Mouse (Mus musculus) spleen, adult 12 weeks (tissue): Measurements from ENCODE around the gene Rnf8.
A peak's percentile ranks its signal among the peaks of the same experiment; 100 is the strongest.
"Not testable (repeated sequence)": the region's sequence is repeated elsewhere in the genome, so short reads cannot be mapped to it uniquely, and the experiment has no call there.

Experiments used
- DNase-seq: peaks from one replicate; pipeline ENCODE4 v3.0.0; 2022; ENCODE audit warnings: low spot score

Gene Rnf8

DNA sequence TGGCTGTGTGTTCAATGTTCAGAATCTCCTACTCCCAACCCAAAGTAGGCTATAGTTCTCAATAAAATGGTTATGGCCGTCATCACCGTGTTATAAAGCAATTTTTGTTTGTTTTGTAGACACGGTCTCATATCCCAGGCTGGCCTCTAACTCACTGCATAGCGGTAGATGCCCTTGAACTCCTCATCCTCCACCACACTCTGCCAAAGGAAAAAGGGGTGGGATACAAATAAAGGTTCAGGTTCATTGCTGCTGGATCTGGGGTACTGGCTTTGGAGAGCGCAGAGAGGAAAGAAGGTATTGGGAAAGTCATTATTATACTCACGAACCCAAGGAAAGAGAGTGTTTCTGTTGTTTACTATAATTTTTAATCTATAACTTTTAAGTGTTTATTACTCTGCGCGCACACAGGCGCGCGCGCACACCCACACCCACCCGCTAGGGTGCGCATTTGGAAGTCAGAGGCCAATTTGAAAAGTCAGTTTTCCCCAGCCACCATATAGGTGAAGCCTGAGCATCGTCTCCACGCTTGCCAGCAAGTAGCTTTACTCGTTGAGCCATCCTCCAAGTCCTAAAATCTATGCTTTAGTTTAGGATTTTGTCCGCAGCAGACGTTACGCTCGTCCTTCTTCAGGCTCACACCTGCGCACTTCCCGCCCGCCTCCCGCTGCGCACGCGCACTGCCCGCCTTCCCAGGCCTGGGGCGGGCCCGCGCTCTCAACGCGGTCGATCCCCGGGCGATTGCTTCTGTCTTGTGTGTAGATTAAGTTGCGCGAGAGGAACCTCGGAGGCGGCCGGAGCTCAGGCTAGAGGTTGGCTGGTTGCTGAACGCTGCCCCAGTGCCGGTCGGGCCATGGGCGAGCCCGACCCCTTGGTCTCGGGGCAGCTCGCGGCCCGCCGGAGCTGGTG lies at the start of gene Rnf8, which contains the start of gene Gm28043:
Gene Rnf8 (plus strand): TSS at position 676 of the 909 bp plus-strand sequence.
Gene Gm28043 (plus strand): TSS at position 762 of the 909 bp plus-strand sequence.
- DNase-seq, result peak; percentile 93

GRCm38 (mm10) chr17:29565521-29565920 lies 49.1 kb upstream of the Rnf8 start:
- DNase-seq, result no peak

DNA sequence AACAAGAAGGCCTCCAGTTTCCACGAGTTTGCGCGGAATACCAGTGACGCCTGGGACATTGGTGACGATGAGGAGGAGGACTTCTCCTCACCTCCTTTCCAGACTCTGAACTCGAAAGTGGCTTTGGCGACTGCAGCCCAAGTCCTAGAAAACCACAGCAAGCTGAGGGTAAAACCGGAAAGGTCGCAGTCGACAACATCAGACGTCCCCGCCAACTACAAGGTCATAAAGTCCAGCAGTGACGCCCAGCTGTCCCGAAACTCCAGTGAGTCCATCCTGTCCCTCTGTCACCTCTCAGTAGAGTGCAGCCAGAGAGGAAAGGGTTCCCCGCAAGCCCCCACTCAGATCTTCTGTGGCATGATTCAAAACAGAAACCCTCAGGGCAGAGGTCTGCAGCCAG lies 46.2 kb upstream of the Rnf8 start:
- no peak for DNase-seq

DNA sequence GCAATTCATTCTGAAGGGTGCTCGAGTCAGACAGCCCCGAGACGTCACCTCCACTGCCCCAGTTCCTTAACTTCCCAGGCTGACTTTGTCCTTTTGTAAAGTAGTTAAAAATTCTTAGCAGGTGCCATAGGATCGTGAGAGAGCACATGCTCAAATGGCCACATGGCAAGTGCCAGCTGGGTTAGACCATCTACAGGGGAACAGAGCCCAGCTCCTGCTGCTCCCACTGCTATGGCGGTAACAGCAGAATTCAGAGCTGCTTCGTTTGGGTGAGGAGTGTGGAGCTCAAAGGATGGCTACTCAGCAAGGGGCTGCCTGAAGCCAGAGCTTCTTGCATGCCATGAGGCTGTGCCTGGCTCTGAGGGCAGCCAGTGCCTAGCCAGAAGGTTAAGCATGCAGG lies 44.8 kb upstream of the Rnf8 start:
- no peak for DNase-seq

DNA sequence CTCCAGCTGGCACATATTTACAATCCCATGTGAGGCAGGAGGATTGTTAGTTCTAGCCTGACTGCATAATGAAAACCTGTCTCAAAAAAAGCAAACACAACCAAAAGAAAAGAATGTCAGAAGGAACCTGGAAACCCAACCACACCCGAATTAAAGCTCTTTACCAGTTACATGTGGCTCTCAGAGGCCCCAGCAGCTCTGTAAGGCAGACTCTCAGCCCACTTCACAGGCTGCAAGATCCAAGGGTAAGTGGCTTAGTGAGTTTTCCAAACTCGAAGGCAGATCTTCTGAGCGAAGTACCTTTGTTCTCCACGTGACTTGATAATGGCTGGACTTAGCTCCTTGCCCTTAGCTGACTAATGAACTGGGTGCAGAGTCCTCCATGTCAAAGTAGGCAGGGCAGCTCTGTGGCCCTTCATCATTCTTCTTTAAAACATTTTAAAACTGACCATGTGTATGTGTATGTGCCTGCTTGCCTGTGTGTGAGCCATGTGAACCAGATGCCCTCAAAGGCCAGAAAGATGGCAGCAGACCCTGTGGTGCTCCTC lies 34.9 kb upstream of the Rnf8 start:
- DNase-seq, result no peak

DNA sequence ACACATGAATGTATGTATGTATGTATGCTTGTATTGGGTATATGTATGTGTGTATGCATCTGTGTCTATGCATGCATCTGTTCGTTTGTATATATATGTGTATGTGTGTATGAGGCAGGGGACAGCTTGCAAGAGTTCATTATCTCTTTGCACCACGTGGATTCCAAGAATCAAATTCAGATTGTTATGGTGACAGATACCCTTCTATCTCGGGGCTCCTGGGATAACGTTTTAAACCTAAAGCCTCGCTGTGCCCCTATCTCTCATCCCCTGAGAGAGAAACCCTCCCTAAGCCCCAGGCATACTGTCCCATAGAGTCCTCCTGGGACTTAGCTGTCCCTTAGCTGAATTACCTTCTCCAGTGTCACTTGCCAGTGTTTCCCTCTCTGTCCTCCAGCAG lies 31.0 kb upstream of the Rnf8 start:
- no peak for DNase-seq

GRCm38 (mm10) chr17:29584306-29584705 lies 30.3 kb upstream of the Rnf8 start:
- no peak for DNase-seq

GRCm38 (mm10) chr17:29584737-29585136 lies 29.9 kb upstream of the Rnf8 start:
- DNase-seq, result no peak

GRCm38 (mm10) chr17:29585446-29585845 lies 29.1 kb upstream of the Rnf8 start:
- no peak for DNase-seq

DNA sequence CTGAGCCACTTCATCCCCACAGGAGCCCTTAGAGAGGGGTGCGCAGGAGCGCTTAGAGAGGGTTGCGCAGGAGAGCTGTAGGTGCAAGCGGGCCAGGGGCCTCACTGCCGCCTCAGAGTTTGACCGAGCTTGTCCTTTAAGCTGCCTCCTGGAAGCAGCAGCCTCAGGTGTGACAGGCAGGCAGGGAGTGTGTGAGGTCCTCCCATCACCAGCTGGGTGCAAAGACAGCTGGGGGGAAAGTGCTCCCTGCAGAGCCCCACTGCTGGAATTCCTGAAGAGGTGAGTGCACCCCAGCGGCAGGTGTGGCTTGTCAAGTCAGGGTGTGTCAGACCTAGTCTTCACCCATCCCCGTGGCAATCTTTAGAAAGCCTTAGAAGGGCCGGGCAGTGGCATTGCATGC lies 27.7 kb upstream of the Rnf8 start:
- DNase-seq, result no peak

DNA sequence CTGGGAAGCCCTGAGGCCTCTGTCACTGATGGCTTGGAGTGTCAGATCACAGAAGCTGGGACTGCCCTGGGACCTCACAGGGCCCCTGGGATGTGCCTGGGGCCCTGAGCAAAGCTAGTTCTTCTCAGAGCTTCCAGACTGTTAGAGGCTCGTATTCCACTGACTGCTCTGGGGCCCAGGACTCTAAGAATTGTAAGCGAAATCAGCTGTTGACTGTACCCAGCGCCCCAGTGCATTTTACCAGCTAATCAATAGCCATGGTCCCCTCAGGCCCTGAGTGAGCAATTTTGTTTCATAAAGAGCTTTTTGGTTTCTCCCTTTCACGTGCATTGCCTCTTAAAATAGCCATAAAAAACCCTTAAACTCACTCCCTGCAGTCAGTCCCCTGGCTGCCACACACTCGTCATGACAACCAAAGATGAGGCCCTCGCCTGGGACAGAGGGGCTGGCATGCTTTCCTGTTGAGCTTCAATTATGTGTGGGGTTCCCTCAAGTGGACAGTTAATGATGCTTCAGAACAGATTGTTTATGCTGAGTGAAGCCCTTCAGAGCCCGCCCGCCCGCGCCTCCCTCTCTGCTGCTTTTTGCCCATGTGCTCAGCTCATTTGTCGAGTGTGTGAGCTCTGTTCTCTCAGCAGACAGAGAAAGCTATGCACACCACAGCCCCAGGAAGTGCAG lies 25.2 kb upstream of the Rnf8 start:
- DNase-seq, result no peak

- DNase-seq, result no peak
These were observed 18.5 kb upstream of the Rnf8 start for GRCm38 (mm10) chr17:29595891-29596770.

GRCm38 (mm10) chr17:29596771-29597132 lies 17.8 kb upstream of the Rnf8 start:
- no peak for DNase-seq

DNA sequence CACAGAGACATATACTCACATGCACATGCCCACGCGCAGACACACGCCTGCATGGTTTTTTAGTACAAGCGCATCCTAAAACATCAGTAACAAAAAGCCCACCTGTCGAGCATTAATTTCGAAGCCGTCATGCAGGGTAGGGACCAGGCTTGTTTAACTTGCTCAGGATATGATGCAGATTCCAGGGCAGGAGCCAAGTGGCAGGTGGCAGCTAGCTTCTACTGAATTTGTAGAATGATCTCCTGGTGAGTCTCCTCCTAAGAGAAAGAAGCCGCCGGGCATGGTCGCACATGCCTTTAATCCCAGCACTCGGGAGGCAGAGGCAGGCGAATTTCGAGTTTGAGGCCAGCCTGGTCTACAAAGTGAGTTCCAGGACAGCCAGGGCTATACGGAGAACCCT lies 15.5 kb upstream of the Rnf8 start:
- DNase-seq, result no peak

- DNase-seq, result no peak
These were observed 15.1 kb upstream of the Rnf8 start for GRCm38 (mm10) chr17:29599537-29599936.

DNA sequence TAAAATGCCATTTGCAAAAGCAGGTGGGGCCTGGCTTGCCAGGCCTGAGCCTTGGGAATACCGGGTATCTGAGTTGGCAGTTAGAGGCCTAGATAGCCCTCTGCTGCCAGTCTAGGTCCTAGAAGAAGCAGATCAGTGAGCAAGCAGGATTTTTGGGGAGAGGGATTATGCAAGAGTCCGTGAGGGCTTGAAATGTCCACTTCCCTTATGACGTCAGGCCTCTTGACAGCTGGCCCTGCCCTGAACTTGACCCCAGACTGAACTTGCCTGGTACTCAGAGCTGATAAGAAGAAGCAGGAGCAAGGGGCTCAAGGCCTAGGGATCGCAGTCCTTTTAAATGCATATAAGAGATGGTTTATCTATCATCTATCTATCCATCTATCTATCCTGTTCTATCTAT lies 13.2 kb upstream of the Rnf8 start:
- DNase-seq, result no peak

GRCm38 (mm10) chr17:29603283-29603682 lies 11.3 kb upstream of the Rnf8 start:
- DNase-seq, result peak; percentile 62

- DNase-seq, result not testable (repeated sequence)
These were observed 1.1 kb upstream of the Rnf8 start for GRCm38 (mm10) chr17:29613453-29613852.

DNA sequence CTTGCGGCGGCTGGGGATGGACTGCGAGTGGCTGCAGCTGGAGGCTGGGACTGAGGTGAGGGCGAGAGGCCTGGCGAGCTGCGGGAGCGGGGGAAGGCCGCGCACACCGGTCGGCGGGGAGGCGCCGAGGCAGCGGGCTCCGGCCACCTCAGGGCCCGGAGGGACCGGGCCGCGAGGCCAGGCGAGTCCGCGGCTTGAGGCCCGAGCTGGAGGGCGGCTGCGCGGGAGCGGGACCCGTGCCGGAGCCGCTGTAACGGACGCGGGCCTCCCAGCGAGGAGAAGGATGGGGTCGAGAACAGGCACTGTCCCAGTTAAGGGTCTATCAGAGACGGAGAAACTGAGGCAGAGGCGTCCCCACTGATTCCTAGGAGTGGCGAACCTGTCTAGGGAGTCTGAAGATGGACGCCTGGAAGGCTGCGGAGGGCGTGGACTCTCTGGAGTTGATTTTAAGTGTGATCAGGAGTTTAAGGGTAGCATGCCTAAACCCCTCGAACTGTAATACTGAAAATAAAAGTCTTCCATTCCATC lies 498 bp downstream of the Rnf8 start:
- DNase-seq, result peak; percentile 35

DNA sequence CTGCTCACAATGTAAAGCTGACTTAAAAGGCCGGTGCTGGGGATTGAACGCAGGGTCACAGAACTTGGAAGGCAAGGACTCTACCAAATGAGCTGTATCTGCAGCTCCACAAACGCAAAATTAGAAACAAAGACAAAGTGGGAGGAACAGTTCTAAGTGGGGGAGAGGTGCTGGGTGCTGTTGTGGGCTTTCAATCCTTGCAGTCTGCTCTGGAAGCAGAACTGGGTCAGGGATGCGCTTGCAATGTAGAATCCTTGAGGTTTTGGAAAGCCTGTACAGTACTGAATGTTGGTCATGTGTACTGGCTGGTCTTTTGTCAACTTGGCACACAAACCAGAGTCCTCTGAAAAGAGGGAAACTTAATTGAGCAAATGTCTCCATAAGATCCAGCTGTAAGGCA lies 1.0 kb downstream of the Rnf8 start:
- no peak for DNase-seq

- no peak for DNase-seq
These were observed 4.6 kb downstream of the Rnf8 start for GRCm38 (mm10) chr17:29619231-29619630.

GRCm38 (mm10) chr17:29623488-29623887 lies 8.9 kb downstream of the Rnf8 start:
- no peak for DNase-seq
